Mouse (Mus musculus): Measurements from ENCODE around the gene Gm3043. TPM values are rescaled to one million over a fixed set of nuclear protein-coding genes. Genes with fewer than 3 reads are reported as not detected.
"Not testable (repeated sequence)": the region's sequence is repeated elsewhere in the genome, so short reads cannot be mapped to it uniquely, and the experiment has no call there.

The Gm3043 gene
- total RNA-seq (2021): not detected
- long read RNA-seq, experiment 1: 0 reads
- long read RNA-seq, experiment 2: 0 reads

- not testable (repeated sequence) for DNase-seq
Observed at GRCm38 (mm10) chr14:3688483-3688882, at the start of gene Gm3043. Gene Gm3043, plus strand, starts transcription at chr14:3688783.

- not testable (repeated sequence) for DNase-seq
Observed at GRCm38 (mm10) chr14:3651730-3652129, 36.9 kb upstream of the Gm3043 start, which contains the start of gene Gm3020. Gene Gm3020, plus strand, starts transcription at chr14:3652030.

Other genes with a start within 250 kb of the Gm3043 start
- gene Gm10408, start 239.4 kb upstream of the Gm3043 start, total RNA-seq (2021): not detected
- not detected for gene Gm3012, start 54.3 kb upstream of the Gm3043 start, total RNA-seq (2021)
- gene Gm3020, start 36.8 kb upstream of the Gm3043 start, total RNA-seq (2021): not detected
- under 1 TPM in 1 of 2 experiments, not detected in 1; 0.20 TPM for gene Gm3002, start 121.3 kb downstream of the Gm3043 start, total RNA-seq (2021)
- gene Gm3033, start 157.5 kb downstream of the Gm3043 start, total RNA-seq (2021): not detected
- not detected for gene Gm2916, start 195.4 kb downstream of the Gm3043 start, total RNA-seq (2021)
- not detected for gene Gm3029, start 243.0 kb downstream of the Gm3043 start, total RNA-seq (2021)